Comparison of ENCODE assay signal across 11 mouse cellular contexts in the genomic region with DNA sequence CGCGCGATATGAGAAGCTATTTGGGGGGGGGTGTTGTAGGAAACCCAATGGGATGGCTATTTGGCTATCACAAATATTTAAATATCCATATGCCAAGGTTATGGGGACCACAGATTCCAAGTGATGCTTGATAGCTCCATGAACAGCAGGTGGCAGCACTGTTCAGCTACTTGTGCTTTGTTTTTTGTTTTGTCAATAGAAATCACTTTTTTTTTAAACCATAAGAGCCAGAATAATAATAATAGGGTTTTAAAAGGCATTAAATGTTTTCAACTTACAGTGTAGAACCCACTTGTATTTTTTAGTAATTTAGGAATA.
A peak's percentile ranks its signal among the peaks of the same experiment; 100 is the strongest.
DNase-seq lines count a peak whose midpoint lies in the region; ATAC-seq and TF ChIP-seq lines count a peak whose summit lies in the region.
"Had no signal": no experiment of that assay in that cellular context is flagged by ENCODE, and none has a peak within 500 bp of the region (broad histone marks: within the 10 kb centered on the region; RNA-seq: fewer than 3 reads in every experiment).

No protein-coding gene starts in this region.

- no peak for TF ChIP-seq POLR2A in lung, adult 2 months (IDR thresholded peaks at IDR 0.05; ENCODE audit: borderline replicate concordance, extremely low read depth, low read depth, low read length)

- H3K27ac ChIP-seq in forebrain, embryonic 12.5 days, result no peak overlapping the region
- no peak overlapping the region for H3K27ac ChIP-seq in forebrain, embryonic 16.5 days (ENCODE audit: low read length)
- H3K27ac ChIP-seq in heart, embryonic 11.5 days (ENCODE audit: low read depth, low read length), result no peak overlapping the region
- H3K27ac ChIP-seq: neural tube, embryonic 13.5 days had no signal

- DNase-seq in lung, adult 2 months, result peak; percentile 7
- DNase-seq in lung, postnatal 25 days (ENCODE audit: low spot score), result no peak
- peak; percentile 10 for DNase-seq in cerebellum, adult 11-12 months
- peak; percentile 12 to 73 for DNase-seq in kidney, postnatal 36 days
- DNase-seq in right cerebral cortex, postnatal 4 days, result peak; percentile 47

- 76% methylated on average over 3 of the region's 3 CpGs for WGBS in forebrain, embryonic 12.5 days
- WGBS in forebrain, embryonic 16.5 days, result 63% methylated on average over 3 of the region's 3 CpGs
- WGBS in lung, adult 2 months, result 77% methylated on average over 3 of the region's 3 CpGs
- WGBS in heart, embryonic 11.5 days (ENCODE audit: insufficient replicate concordance), result 72% methylated on average over 3 of the region's 3 CpGs

- no peak overlapping the region for H3K4me2 ChIP-seq in forebrain, embryonic 12.5 days
- H3K4me2 ChIP-seq in forebrain, embryonic 16.5 days (ENCODE audit: low read length), result no peak overlapping the region
- H3K4me2 ChIP-seq in heart, embryonic 11.5 days, result no peak overlapping the region
- H3K4me2 ChIP-seq: neural tube, embryonic 13.5 days had no signal

- no peaks in the 10 kb centered on the region for H3K9me3 ChIP-seq in forebrain, embryonic 12.5 days
- no peaks in the 10 kb centered on the region for H3K9me3 ChIP-seq in forebrain, embryonic 16.5 days (ENCODE audit: control insufficient read depth, low read length)
- H3K9me3 ChIP-seq in heart, embryonic 11.5 days (replicated peaks; ENCODE audit: control insufficient read depth, low read length), result no peaks in the 10 kb centered on the region
- H3K9me3 ChIP-seq: neural tube, embryonic 13.5 days had no signal

- no peak overlapping the region for H3K9ac ChIP-seq in forebrain, embryonic 12.5 days
- no peak overlapping the region for H3K9ac ChIP-seq in forebrain, embryonic 16.5 days (replicated peaks; ENCODE audit: low read depth, low read length)
- no peak overlapping the region for H3K9ac ChIP-seq in heart, embryonic 11.5 days (ENCODE audit: low read depth, low read length)
- H3K9ac ChIP-seq: neural tube, embryonic 13.5 days had no signal

- no peaks in the 10 kb centered on the region for H3K27me3 ChIP-seq in forebrain, embryonic 12.5 days
- H3K27me3 ChIP-seq in forebrain, embryonic 16.5 days (replicated peaks; ENCODE audit: control insufficient read depth, insufficient read depth, low read length), result peaks cover 2% of the 10 kb centered on the region; the same call in 1 of the 2 replicates
- H3K27me3 ChIP-seq in heart, embryonic 11.5 days (ENCODE audit: control insufficient read depth, insufficient read depth, low read length), result no peaks in the 10 kb centered on the region
- H3K27me3 ChIP-seq: CH12.LX; neural tube, embryonic 13.5 days had no signal

- no peaks in the 10 kb centered on the region for H3K4me1 ChIP-seq in forebrain, embryonic 12.5 days
- H3K4me1 ChIP-seq in forebrain, embryonic 16.5 days (replicated peaks; ENCODE audit: control insufficient read depth, insufficient read depth, low read length), result no peaks in the 10 kb centered on the region
- H3K4me1 ChIP-seq in lung, adult 2 months (ENCODE audit: control insufficient read depth, insufficient read depth, low read length), result no peaks in the 10 kb centered on the region
- no peaks in the 10 kb centered on the region for H3K4me1 ChIP-seq in heart, embryonic 11.5 days (ENCODE audit: control insufficient read depth, insufficient read depth, low read length)

- no peak overlapping the region for H3K4me3 ChIP-seq in forebrain, embryonic 12.5 days (replicated peaks)
- H3K4me3 ChIP-seq in forebrain, embryonic 16.5 days (replicated peaks; ENCODE audit: low read length), result no peak overlapping the region
- no peak overlapping the region for H3K4me3 ChIP-seq in lung, adult 2 months (replicated peaks; ENCODE audit: extremely low read depth, low read depth, low read length)
- no peak overlapping the region for H3K4me3 ChIP-seq in heart, embryonic 11.5 days (ENCODE audit: low read depth, low read length)
- H3K4me3 ChIP-seq: erythroblast, embryonic 14.5 days; neural tube, embryonic 13.5 days had no signal

- peak; percentile 17; the same call in 1 of the 2 replicates for ATAC-seq in forebrain, embryonic 12.5 days (ENCODE audit: low FRiP score)
- ATAC-seq in forebrain, embryonic 16.5 days, result no peak
- no peak for ATAC-seq in heart, embryonic 11.5 days (replicated peaks; ENCODE audit: insufficient number of reproducible peaks, low FRiP score, low TSS enrichment)

- no peaks in the 10 kb centered on the region for H3K36me3 ChIP-seq in forebrain, embryonic 12.5 days (replicated peaks)
- no peaks in the 10 kb centered on the region for H3K36me3 ChIP-seq in forebrain, embryonic 16.5 days (ENCODE audit: control insufficient read depth, insufficient read depth)
- no peaks in the 10 kb centered on the region for H3K36me3 ChIP-seq in heart, embryonic 11.5 days (ENCODE audit: control insufficient read depth, insufficient read depth, low read length)
- H3K36me3 ChIP-seq: neural tube, embryonic 13.5 days had no signal

- TF ChIP-seq CTCF in lung, adult 2 months (IDR thresholded peaks at IDR 0.05; ENCODE audit: insufficient read depth, low read length), result 0 out of 2 replicates have a peak, but pooled peaks have one; percentile 3
